Mouse (Mus musculus): Measurements from ENCODE around the gene Hfe. TPM values are rescaled to one million over a fixed set of nuclear protein-coding genes. Genes with fewer than 3 reads are reported as not detected.
"Not testable (repeated sequence)": the region's sequence is repeated elsewhere in the genome, so short reads cannot be mapped to it uniquely, and the experiment has no call there.

The Hfe gene
- polyA plus RNA-seq, 1 experiment from 2014 or later = 2.0 TPM

GRCm38 (mm10) chr13:23717593-23718245 lies 7.1 kb upstream of the Hfe start:
- H3K4me1 ChIP-seq; H3K27me3 ChIP-seq (ENCODE audit: low read depth, poor library complexity, severe bottlenecking); H3K9me3 ChIP-seq (replicated peaks); H3K36me3 ChIP-seq; H3K4me3 ChIP-seq: not testable (repeated sequence)
- 16% methylated on average over 2 of the region's 2 CpGs for WGBS
- peak overlapping the region; percentile 50; the same call in 1 of the 2 replicates for H3K27ac ChIP-seq
- peak; percentile 28 for DNase-seq (ENCODE audit: low spot score)

GRCm38 (mm10) chr13:23717176-23717575 lies 6.5 kb upstream of the Hfe start:
- Histone ChIP-seq H3K4me3 (no peak overlapping the region), H3K27me3 (ENCODE audit: low read depth, poor library complexity, severe bottlenecking) (no peaks in the 10 kb centered on the region), H3K9me3 (replicated peaks) (no peaks in the 10 kb centered on the region), H3K36me3 (no peaks in the 10 kb centered on the region), H3K27ac (peak overlapping the region; percentile 50; the same call in 1 of the 2 replicates), H3K4me1 (peaks cover 7% of the 10 kb centered on the region; the same call in 1 of the 2 replicates)
- WGBS = 39% methylated on average over 11 of the region's 11 CpGs
- peak; percentile 23 for DNase-seq (ENCODE audit: low spot score)

GRCm38 (mm10) chr13:23716261-23717042 lies 5.8 kb upstream of the Hfe start:
- H3K9me3 ChIP-seq (replicated peaks) = no peaks in the 10 kb centered on the region
- H3K4me3 ChIP-seq = no peak overlapping the region
- no peak overlapping the region for H3K27ac ChIP-seq
- peaks cover 7% of the 10 kb centered on the region; the same call in 1 of the 2 replicates for H3K4me1 ChIP-seq
- H3K36me3 ChIP-seq = no peaks in the 10 kb centered on the region
- 83% methylated on average over 5 of the region's 5 CpGs for WGBS
- no peaks in the 10 kb centered on the region for H3K27me3 ChIP-seq (ENCODE audit: low read depth, poor library complexity, severe bottlenecking)
- DNase-seq (ENCODE audit: low spot score) = peak; percentile 13

- H3K36me3 ChIP-seq = no peaks in the 10 kb centered on the region
- no peaks in the 10 kb centered on the region for H3K27me3 ChIP-seq (ENCODE audit: low read depth, poor library complexity, severe bottlenecking)
- DNase-seq (ENCODE audit: low spot score) = peak; percentile 35
- peak overlapping the region; percentile 51 for H3K4me3 ChIP-seq
- no peaks in the 10 kb centered on the region for H3K9me3 ChIP-seq (replicated peaks)
- peak overlapping the region; percentile 78 for H3K27ac ChIP-seq
- peaks cover 28% of the 10 kb centered on the region for H3K4me1 ChIP-seq
- 27% methylated on average over 14 of the region's 15 CpGs for WGBS
Observed at GRCm38 (mm10) chr13:23709714-23710373, 810 bp downstream of the Hfe start.

- 65% methylated on average over 4 of the region's 4 CpGs for WGBS
- H3K4me3 ChIP-seq = no peak overlapping the region
- H3K27me3 ChIP-seq (ENCODE audit: low read depth, poor library complexity, severe bottlenecking) = no peaks in the 10 kb centered on the region
- DNase-seq (ENCODE audit: low spot score) = peak; percentile 29
- H3K36me3 ChIP-seq = no peaks in the 10 kb centered on the region
- peak overlapping the region; percentile 56 for H3K27ac ChIP-seq
- H3K9me3 ChIP-seq (replicated peaks) = no peaks in the 10 kb centered on the region
- H3K4me1 ChIP-seq = peaks cover 28% of the 10 kb centered on the region
Observed at GRCm38 (mm10) chr13:23708654-23709053, 2.0 kb downstream of the Hfe start.

- no peaks in the 10 kb centered on the region for H3K27me3 ChIP-seq (ENCODE audit: low read depth, poor library complexity, severe bottlenecking)
- DNase-seq (ENCODE audit: low spot score) = peak; percentile 28
- H3K27ac ChIP-seq = peak overlapping the region; percentile 56
- H3K9me3 ChIP-seq (replicated peaks) = no peaks in the 10 kb centered on the region
- no peak overlapping the region for H3K4me3 ChIP-seq
- H3K36me3 ChIP-seq = no peaks in the 10 kb centered on the region
- 91% methylated on average over 4 of the region's 4 CpGs for WGBS
- H3K4me1 ChIP-seq = peaks cover 28% of the 10 kb centered on the region
Observed at GRCm38 (mm10) chr13:23708041-23708440, 2.6 kb downstream of the Hfe start.

- Histone ChIP-seq H3K36me3 (no peaks in the 10 kb centered on the region), H3K9me3 (replicated peaks) (no peaks in the 10 kb centered on the region), H3K4me3 (no peak overlapping the region), H3K27ac (no peak overlapping the region), H3K27me3 (ENCODE audit: low read depth, poor library complexity, severe bottlenecking) (no peaks in the 10 kb centered on the region), H3K4me1 (peaks cover 28% of the 10 kb centered on the region)
- 94% methylated on average over 12 of the region's 12 CpGs for WGBS
- peak; percentile 21 for DNase-seq (ENCODE audit: low spot score)
Observed at GRCm38 (mm10) chr13:23706771-23707170, 3.9 kb downstream of the Hfe start.

GRCm38 (mm10) chr13:23705751-23706356 lies 4.8 kb downstream of the Hfe start:
- Histone ChIP-seq H3K4me1 (peaks cover 33% of the 10 kb centered on the region), H3K9me3 (replicated peaks) (no peaks in the 10 kb centered on the region), H3K27ac (no peak overlapping the region; the same call in 1 of the 2 replicates), H3K4me3 (no peak overlapping the region), H3K27me3 (ENCODE audit: low read depth, poor library complexity, severe bottlenecking) (no peaks in the 10 kb centered on the region), H3K36me3 (no peaks in the 10 kb centered on the region)
- 93% methylated on average over 7 of the region's 7 CpGs for WGBS
- DNase-seq (ENCODE audit: low spot score) = no peak

- 88% methylated on average over 2 of the region's 2 CpGs for WGBS
- H3K27me3 ChIP-seq (ENCODE audit: low read depth, poor library complexity, severe bottlenecking); H3K27ac ChIP-seq: not testable (repeated sequence)
Observed at GRCm38 (mm10) chr13:23702801-23703200, 7.9 kb downstream of the Hfe start.

GRCm38 (mm10) chr13:23702220-23702619 lies 8.4 kb downstream of the Hfe start:
- H3K27me3 ChIP-seq (ENCODE audit: low read depth, poor library complexity, severe bottlenecking) = no peaks in the 10 kb centered on the region
- DNase-seq (ENCODE audit: low spot score) = no peak
- no peaks in the 10 kb centered on the region for H3K9me3 ChIP-seq (replicated peaks)
- H3K36me3 ChIP-seq = no peaks in the 10 kb centered on the region
- no peak overlapping the region for H3K27ac ChIP-seq
- peaks cover 16% of the 10 kb centered on the region for H3K4me1 ChIP-seq
- WGBS = 86% methylated on average over 4 of the region's 4 CpGs
- H3K4me3 ChIP-seq = no peak overlapping the region

More at GRCm38 (mm10) chr13:23702801-23703200, 7.9 kb downstream of the Hfe start:
- not testable (repeated sequence) for H3K4me3 ChIP-seq; DNase-seq (ENCODE audit: low spot score); H3K36me3 ChIP-seq; H3K9me3 ChIP-seq (replicated peaks)
- peaks cover 16% of the 10 kb centered on the region for H3K4me1 ChIP-seq

- Histone ChIP-seq H3K4me1 (peaks cover 19% of the 10 kb centered on the region), H3K27ac (peak overlapping the region; percentile 66), H3K4me3 (no peak overlapping the region; the same call in 1 of the 2 replicates), H3K27me3 (ENCODE audit: low read depth, poor library complexity, severe bottlenecking) (no peaks in the 10 kb centered on the region), H3K36me3 (no peaks in the 10 kb centered on the region), H3K9me3 (replicated peaks) (no peaks in the 10 kb centered on the region)
- peak; percentile 69 for DNase-seq (ENCODE audit: low spot score)
- WGBS = 36% methylated on average over 8 of the region's 8 CpGs
Observed at GRCm38 (mm10) chr13:23700786-23701520, 9.7 kb downstream of the Hfe start.

GRCm38 (mm10) chr13:23699767-23700166 lies 10.9 kb downstream of the Hfe start:
- no peaks in the 10 kb centered on the region for H3K27me3 ChIP-seq (ENCODE audit: low read depth, poor library complexity, severe bottlenecking)
- H3K27ac ChIP-seq = no peak overlapping the region
- no peaks in the 10 kb centered on the region for H3K36me3 ChIP-seq
- DNase-seq (ENCODE audit: low spot score) = no peak
- peaks cover 25% of the 10 kb centered on the region for H3K4me1 ChIP-seq
- no peaks in the 10 kb centered on the region for H3K9me3 ChIP-seq (replicated peaks)
- 75% methylated on average over 3 of the region's 3 CpGs for WGBS
- H3K4me3 ChIP-seq = no peak overlapping the region

All from limb, embryonic 10.5 days (tissue).